Mouse (Mus musculus) ovary, postnatal 36 days (tissue): ENCODE results near the gene Arhgap10.
A peak's percentile ranks its signal among the peaks of the same experiment; 100 is the strongest.

ENCODE experiments used
- DNase-seq: peaks from one replicate; pipeline ENCODE4 v3.0.0; 2022; ENCODE audit warnings: low spot score, mixed read lengths

Gene Arhgap10

DNA sequence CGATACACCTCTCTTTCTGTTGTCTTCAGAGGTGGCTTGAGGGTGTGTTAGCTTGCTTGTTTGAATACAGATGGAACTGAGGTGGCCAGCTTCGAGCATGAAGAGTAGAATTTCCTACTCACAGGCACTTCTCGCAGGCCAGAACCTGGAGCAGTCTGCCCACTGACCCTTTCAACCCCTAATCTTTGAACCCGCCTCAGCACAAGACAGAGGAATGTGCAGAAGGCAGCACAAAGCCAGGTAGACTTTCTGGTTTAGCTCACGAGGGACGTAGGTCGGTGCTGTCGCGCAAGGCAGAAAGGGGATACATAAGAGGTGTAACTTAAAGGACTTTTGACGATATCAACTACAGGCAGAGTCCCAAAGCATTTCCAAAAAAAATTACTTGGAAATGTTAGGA, 908 bp downstream of the Arhgap10 start:
- DNase-seq = peak; percentile 13

DNA sequence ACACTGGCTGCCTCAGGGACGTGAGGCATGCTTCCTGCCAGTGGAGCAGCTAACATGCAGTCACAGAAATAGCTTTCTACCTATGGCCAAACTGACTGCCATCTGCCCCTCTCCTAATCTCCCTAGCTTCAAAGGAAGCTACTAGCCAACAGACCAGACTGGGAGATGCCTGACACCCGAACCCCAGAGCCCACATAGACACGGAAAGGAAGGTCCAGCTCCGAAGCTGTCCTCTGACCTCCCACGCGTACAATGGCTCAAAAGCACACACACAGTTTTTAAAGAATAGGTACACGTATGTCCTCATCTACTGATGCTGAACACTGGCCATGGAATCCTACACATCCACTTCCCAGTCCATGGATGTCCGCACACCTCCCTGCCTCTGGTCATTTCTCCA, 2.0 kb downstream of the Arhgap10 start:
- DNase-seq = no peak

- no peak for DNase-seq
Measured at GRCm38 (mm10) chr8:77515201-77515600, 2.6 kb downstream of the Arhgap10 start.

- DNase-seq = no peak
Measured at GRCm38 (mm10) chr8:77511750-77512493, 5.8 kb downstream of the Arhgap10 start.

DNA sequence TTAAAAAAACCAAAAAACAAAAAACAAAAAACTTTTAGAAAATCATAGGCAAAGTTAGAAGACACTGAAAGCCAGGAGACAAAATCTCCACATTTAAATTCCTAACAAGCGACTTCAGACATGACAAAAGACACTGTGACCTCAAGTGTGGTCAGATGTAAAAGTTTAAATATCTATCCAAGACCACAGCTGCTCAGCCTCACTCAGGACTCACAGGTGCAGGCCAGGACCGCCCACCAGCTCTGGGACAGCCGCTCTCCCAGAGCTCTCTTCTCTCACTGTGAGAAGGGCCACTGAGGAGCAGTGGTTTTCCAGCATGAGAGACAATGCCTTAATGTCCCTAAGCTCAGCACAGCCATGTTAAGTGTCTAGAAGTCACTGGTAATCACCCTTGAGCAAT, 7.3 kb downstream of the Arhgap10 start:
- DNase-seq = no peak

DNA sequence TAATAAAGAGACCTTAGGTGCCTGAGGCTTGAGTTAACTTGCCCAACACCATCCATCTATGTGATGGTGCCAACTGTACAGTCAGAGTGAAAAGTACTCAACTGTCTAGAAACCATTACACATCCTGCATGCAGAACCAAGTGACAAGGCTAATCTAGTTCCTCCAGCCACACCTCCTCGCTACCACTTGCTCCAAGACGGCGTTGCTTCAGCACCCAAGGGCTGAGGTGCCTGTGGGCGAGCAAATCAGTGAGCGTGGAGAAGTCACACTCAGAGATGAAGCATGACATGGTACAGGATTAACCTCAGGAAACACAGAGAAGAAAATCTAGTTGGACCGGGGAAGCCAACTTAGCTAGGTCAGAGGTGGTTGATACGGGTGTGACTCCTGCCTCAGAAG, 8.7 kb downstream of the Arhgap10 start:
- DNase-seq = no peak

DNA sequence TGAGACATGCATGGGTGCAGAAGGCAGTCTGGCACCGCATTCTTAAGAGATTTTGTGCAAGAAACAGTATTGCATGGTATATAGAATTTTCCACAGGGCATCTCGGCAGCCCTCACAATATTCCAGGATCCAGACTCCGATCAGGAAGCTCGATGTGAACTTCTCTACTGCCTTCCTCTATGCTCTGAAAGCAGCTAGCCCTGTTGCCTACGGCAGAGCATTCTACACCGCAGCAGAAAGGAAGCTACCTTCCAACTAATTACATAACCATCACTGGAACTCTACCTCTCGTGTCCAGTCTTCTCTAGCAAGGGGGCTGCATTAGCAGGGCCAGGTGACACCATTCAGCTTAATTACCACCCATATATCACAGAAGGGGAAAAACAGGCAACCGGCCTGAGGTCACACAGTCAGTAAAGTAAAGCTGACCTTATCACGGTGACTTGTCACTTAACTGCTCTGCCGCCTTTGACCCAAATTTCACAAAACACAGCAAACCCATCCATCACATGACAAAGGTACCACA, 10.2 kb downstream of the Arhgap10 start:
- no peak for DNase-seq

DNA sequence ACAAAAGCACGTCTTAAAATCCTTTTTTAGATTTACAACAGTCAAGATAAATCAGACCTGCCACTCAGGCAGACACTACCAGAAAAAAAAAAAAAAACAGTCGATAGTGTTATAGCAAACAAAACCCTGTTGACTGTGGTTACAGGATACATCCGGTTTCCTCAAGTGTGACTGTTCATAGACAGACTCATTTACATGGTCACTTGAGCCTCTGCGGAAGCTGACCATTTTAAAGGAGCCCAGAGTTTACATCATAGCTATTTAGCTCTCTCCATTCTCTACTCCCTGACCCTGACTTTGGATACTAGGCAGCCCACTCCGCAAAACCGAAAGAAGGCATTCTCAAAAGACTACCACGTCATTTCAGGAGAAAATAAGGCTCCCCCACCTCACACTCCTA, 11.2 kb downstream of the Arhgap10 start:
- no peak for DNase-seq

- DNase-seq = no peak
Measured at GRCm38 (mm10) chr8:77502547-77502946, 15.2 kb downstream of the Arhgap10 start.

DNA sequence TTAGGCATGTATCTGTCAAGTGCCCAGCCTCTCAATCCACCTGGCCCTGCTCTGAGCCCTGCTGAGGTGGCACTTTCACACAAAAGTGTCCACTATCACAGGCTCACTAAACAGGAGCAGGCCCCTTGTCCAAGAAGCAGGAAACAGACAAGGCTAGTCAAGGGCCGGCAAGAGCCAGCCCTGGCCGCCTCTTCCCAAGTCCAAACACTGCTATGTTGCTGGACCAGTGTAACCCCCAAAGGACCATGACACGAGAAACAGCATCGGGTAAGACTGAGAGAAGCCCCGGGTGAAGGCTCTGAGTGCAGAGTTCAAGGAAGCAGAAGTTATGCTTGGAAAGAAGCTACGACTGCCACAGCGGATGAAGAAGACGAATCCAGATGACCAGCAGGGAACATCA, 16.6 kb downstream of the Arhgap10 start:
- no peak for DNase-seq

- DNase-seq = no peak
Measured at GRCm38 (mm10) chr8:77500264-77500663, 17.5 kb downstream of the Arhgap10 start.

DNA sequence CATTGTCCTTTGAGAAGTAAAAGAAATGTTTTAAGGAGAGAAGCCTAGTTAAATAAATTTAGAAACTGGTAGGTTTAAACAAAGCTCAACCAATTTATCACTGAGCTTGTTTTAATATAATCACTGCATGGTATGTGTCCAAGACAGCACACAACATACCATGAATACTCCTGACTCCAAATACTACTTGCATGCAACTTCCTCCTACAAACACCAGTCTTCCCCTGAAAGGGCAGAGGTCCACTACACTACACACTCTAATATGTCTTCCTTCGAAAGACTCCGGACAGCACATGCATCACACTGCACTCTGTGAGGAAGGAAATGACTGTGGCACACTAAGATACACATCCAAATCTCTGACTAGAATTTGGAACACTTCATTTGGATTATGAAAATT, 20.3 kb downstream of the Arhgap10 start:
- DNase-seq = no peak

GRCm38 (mm10) chr8:77496253-77496652, 21.5 kb downstream of the Arhgap10 start:
- DNase-seq = no peak

GRCm38 (mm10) chr8:77494376-77495328, 23.1 kb downstream of the Arhgap10 start:
- DNase-seq = no peak

- no peak for DNase-seq
Measured at GRCm38 (mm10) chr8:77492356-77493058, 25.2 kb downstream of the Arhgap10 start.

GRCm38 (mm10) chr8:77491231-77491923, 26.4 kb downstream of the Arhgap10 start:
- no peak for DNase-seq

DNA sequence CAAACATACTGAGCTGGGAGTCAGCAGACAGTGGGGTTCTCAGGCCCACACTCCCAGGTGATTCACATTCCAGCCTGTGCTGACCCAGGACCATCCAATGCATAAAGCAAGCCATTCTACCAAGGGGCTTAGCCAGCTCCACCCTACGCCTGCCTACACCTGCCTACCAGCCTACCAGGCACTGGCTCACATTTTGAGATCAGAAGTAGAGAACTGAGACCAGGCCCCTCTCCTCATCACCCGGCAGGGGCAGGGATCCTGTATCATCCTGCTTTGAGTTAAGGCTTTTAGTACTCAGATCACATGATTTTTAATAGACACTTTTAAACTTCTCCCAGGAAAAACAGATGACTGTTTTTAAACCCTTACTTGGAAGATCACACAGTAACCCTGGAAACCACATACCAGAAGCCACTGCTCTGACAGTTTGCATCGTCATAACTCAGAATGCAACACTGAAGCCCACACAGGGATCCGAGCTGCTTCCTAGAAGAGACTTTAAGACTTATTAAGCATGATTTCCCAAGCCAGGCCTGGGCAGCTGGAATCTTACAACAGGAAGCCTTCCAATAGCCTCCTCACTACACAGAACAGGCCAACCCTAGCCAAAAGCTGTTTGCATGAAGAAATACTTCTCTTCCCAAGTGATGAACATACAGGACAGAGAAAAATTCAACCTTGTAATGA, 27.5 kb downstream of the Arhgap10 start:
- no peak for DNase-seq

- DNase-seq = no peak
Measured at GRCm38 (mm10) chr8:77489235-77489634, 28.5 kb downstream of the Arhgap10 start.

DNA sequence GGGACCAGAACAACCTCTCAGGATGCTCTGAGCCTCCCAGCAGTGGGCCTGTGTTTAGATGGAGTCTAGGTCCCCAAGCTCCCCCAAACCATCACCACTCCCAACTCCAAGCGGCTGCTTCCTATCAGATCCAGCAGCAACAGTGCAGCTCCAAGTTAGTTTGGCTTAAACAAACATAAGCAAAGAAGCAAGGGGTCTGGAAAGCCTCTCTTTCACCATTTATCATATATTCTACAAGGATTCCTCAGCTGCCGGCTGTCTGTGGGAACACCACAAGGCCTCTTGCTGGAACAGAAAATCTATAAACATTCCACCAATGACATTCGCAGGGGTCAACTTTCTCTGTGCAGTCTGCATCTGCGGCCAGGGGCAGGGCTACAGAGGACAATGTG, 29.5 kb downstream of the Arhgap10 start:
- no peak for DNase-seq

- no peak for DNase-seq
Measured at GRCm38 (mm10) chr8:77487590-77488214, 30.1 kb downstream of the Arhgap10 start.

DNA sequence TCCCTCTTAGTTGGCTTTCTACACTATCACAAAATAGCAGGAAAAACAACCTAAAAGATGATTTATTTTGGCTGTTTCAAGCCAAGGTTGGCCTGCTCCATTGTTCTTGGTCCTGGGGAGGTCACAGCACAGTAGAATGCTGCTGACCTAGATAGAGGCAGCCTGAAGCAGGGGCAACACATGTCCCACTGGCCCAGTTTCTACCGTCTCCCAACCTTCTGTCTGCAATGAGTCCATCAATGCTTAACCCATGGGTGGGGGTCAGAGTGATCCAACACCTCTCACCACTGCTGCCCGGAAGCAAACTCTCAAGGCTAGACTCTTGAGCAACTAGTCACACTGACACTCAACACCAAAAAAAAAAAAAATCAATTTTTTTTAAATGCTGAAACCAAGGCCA, 31.0 kb downstream of the Arhgap10 start:
- peak; percentile 44 for DNase-seq
